Mouse (Mus musculus) heart, embryonic 14.5 days (tissue): ENCODE results near the gene Cox6b1. TPM values are rescaled to one million over a fixed set of nuclear protein-coding genes. Genes with fewer than 3 reads are reported as not detected.

ENCODE experiments used
- ATAC-seq: fragments of 200-750 bp; cut with Nextera tagmentation; 2 replicates; pipeline ENCODE4 v1.8.0; 2017; ENCODE audit warnings: low read depth, moderate TSS enrichment; ENCODE audit not compliant: insufficient number of reproducible peaks, insufficient read depth, low FRiP score
- H3K27ac ChIP-seq, 2 experiments: fragments of 200-500 bp in 1 of 2; fragments of 300-500 bp in 1 of 2; sonication (generic) in 1 of 2; replicated peaks in 1 of 2; 2 replicates each; pipeline ENCODE4 v1.5.1; 2012 to 2014; ENCODE audit warnings: low read depth in 2 of 2, low read length in 2 of 2, control low read depth in 1 of 2, mild to moderate bottlenecking in 1 of 2, mixed read lengths in 1 of 2; ENCODE audit not compliant: control insufficient read depth in 1 of 2, insufficient read depth in 1 of 2
- H3K27me3 ChIP-seq: fragments of 300-500 bp; sonication (generic); 2 replicates; pipeline ENCODE4 v1.6.1; 2014; ENCODE audit warnings: mild to moderate bottlenecking, low read length, control low read depth; ENCODE audit not compliant: control insufficient read depth, insufficient read depth
- H3K36me3 ChIP-seq: fragments of 300-500 bp; sonication (generic); 2 replicates; pipeline ENCODE4 v1.6.1; 2014; ENCODE audit warnings: mild to moderate bottlenecking, control low read depth, low read length, mixed read lengths; ENCODE audit not compliant: control insufficient read depth, insufficient read depth
- H3K4me1 ChIP-seq, 2 experiments: fragments of 200-500 bp in 1 of 2; fragments of 300-500 bp in 1 of 2; sonication (generic) in 1 of 2; 2 replicates each; pipeline ENCODE4 v1.6.1; 2012 to 2014; ENCODE audit warnings: low read length in 2 of 2, control low read depth in 1 of 2, mixed read lengths in 1 of 2; ENCODE audit not compliant: control insufficient read depth in 2 of 2, insufficient read depth in 2 of 2
- H3K4me2 ChIP-seq: fragments of 300-500 bp; sonication (generic); 2 replicates; pipeline ENCODE4 v1.6.1; 2014; ENCODE audit warnings: mild to moderate bottlenecking, low read length
- H3K4me3 ChIP-seq, 2 experiments: fragments of 200-500 bp in 1 of 2; fragments of 300-500 bp in 1 of 2; sonication (generic) in 1 of 2; 2 replicates each; pipeline ENCODE4 v1.5.1; 2012 to 2014; ENCODE audit warnings: low read length in 2 of 2, mild to moderate bottlenecking in 2 of 2, control low read depth in 1 of 2, low read depth in 1 of 2, moderate library complexity in 1 of 2; ENCODE audit not compliant: control insufficient read depth in 1 of 2, insufficient read depth in 1 of 2
- H3K9ac ChIP-seq: fragments of 300-500 bp; sonication (generic); 2 replicates; pipeline ENCODE4 v1.6.1; 2014; ENCODE audit warnings: mild to moderate bottlenecking, low read length
- H3K9me3 ChIP-seq: fragments of 300-500 bp; sonication (generic); 2 replicates; pipeline ENCODE4 v1.6.1; 2016; ENCODE audit warnings: low read length, control low read depth; ENCODE audit not compliant: control insufficient read depth
- WGBS: fragments of 180-500 bp; shearing (Covaris S2); extraction: QIAGEN DNeasy Blood & Tissue Kit; methylation state at CpG from one replicate; pipeline ENCODE4 v1.1.7; 2014; 5-methylcytosine and 5-hydroxymethylcytosine counted together
- polyA plus RNA-seq: library from polyadenylated mRNA; unstranded; fragments of >200 nt; fragmentation: Nextera tagmentation; extraction: Ambion mirVana; gene quantifications from 2 replicates; pipeline ENCODE4 v1.2.1, GENCODE M21; 2014

Cox6b1 gene
- polyA plus RNA-seq, 1 experiment from 2014 or later: 2,589 TPM

DNA sequence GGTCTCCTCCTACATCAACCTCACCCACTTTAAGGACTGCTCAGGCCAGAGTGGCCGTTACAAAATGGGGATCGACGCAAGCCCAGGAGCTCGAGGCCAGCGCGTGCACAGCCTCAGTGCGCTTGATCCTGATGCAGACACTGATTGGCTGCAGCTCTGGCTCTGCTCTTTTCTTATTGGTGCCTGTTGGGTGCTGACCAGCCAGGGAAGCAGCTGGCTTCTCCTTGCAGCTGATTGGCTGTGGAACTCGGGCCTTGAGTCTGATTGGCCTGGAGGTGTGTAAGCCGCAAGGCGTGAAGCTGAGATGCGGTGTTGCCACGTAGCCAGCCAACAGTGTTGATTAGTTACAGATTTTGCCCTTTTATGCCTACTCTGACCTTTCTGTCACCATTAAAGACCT lies 27.2 kb downstream of the Cox6b1 start, which contains the start of gene Zbtb32:
TSS of gene Zbtb32 (minus strand) at position 124 of the 400 bp plus-strand sequence.
- Histone ChIP-seq H3K4me2 (peak within 1 kb of the TSS; percentile 42), H3K27ac (no peak within 1 kb of the TSS; a peak in 1 of 4 replicates), H3K4me1 (peaks cover 9 to 11% of the 10 kb centered on the region in 2 experiments), H3K36me3 (no peaks in the 10 kb centered on the region), H3K9ac (no peak within 1 kb of the TSS), H3K27me3 (peaks cover 5% of the 10 kb centered on the region), H3K9me3 (no peaks in the 10 kb centered on the region), H3K4me3 (no peak within 1 kb of the TSS)
- WGBS: 92% methylated on average over 12 of the region's 12 CpGs
- no peak for ATAC-seq

DNA sequence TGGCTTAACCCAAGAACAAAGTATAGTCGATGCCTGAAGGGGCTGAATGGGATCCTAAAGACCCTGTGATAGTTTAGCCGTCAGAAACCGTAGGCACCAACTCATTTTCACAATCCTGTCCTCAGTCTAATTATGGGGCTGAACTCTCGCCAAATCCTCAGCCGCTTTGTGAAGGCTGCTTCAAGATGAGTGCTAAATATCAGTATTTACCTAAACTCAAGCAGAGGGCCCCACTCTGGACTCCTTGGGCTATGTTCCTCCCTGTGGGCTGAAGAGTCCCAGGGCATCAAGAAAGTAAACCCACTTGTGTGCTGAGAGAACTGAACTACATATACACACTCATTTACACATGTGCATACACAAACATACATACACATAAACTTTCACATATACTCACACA lies 29.1 kb downstream of the Cox6b1 start:
- no peak overlapping the region for H3K9ac ChIP-seq
- WGBS: 76% methylated on average over 5 of the region's 5 CpGs
- no peaks in the 10 kb centered on the region for H3K36me3 ChIP-seq
- ATAC-seq: no peak
- no peak overlapping the region for H3K27ac ChIP-seq
- H3K4me3 ChIP-seq: no peak overlapping the region
- peaks cover 7 to 11% of the 10 kb centered on the region in 2 experiments for H3K4me1 ChIP-seq
- peaks cover 5% of the 10 kb centered on the region for H3K27me3 ChIP-seq
- H3K9me3 ChIP-seq: no peaks in the 10 kb centered on the region
- H3K4me2 ChIP-seq: no peak overlapping the region

DNA sequence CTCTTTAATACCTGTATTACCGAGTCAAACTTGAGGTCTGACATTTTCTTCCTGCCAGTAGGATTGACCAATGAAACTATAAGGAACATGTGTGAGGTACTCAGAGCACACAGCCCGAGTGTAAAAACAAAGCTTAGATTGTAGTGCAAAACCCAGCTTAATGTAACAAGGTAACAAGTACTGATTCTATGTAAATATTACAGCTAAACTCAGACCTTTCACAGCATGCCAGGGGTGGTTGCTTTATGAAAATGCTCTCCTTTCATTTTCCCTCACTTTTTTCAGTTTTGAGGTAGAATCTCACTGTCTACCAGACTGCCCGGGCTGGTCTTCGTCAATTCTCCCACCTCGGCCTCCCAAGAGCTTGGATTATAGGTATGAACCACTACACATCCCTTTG lies 29.9 kb downstream of the Cox6b1 start:
- Histone ChIP-seq H3K4me2 (no peak overlapping the region), H3K9ac (no peak overlapping the region), H3K27ac (no peak overlapping the region), H3K36me3 (no peaks in the 10 kb centered on the region), H3K27me3 (peaks cover 5% of the 10 kb centered on the region), H3K9me3 (no peaks in the 10 kb centered on the region), H3K4me1 (peaks cover 7 to 11% of the 10 kb centered on the region in 2 experiments), H3K4me3 (no peak overlapping the region)
- ATAC-seq: no peak
- WGBS: 69% methylated on average over 5 of the region's 5 CpGs

DNA sequence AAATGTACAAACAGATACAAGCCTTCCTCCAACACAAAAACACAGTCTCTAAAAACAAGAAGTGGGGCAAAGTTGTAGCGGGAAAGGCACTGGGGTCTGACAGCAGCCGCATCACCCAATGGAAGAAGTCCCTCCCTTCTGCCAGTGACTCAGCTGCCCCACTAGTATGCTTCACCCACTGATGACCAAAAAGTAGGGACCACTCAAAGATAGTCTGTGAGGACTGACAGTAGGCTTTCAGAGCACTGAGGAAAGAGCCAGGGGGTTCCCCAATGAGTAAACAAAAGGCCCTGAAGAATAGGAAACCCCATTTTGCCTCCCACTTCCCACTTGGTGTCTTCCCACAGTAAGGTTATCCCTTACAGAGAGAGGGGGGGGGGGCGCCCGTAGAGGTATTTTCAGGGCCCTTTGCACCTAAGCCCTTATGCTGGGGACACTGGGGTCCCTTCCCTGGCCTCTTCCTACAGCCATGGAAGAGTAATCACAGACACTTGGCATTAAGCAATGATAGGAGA lies 31.4 kb downstream of the Cox6b1 start:
- no peak overlapping the region for H3K27ac ChIP-seq
- H3K27me3 ChIP-seq: peaks cover 5% of the 10 kb centered on the region
- no peak for ATAC-seq
- 58% methylated on average over 4 of the region's 4 CpGs for WGBS
- no peak overlapping the region for H3K9ac ChIP-seq
- peaks cover 0 to 6% of the 10 kb centered on the region in 2 experiments; a peak in 3 of 4 replicates for H3K4me1 ChIP-seq
- no peak overlapping the region for H3K4me3 ChIP-seq
- no peak overlapping the region for H3K4me2 ChIP-seq
- H3K36me3 ChIP-seq: no peaks in the 10 kb centered on the region
- no peaks in the 10 kb centered on the region for H3K9me3 ChIP-seq

DNA sequence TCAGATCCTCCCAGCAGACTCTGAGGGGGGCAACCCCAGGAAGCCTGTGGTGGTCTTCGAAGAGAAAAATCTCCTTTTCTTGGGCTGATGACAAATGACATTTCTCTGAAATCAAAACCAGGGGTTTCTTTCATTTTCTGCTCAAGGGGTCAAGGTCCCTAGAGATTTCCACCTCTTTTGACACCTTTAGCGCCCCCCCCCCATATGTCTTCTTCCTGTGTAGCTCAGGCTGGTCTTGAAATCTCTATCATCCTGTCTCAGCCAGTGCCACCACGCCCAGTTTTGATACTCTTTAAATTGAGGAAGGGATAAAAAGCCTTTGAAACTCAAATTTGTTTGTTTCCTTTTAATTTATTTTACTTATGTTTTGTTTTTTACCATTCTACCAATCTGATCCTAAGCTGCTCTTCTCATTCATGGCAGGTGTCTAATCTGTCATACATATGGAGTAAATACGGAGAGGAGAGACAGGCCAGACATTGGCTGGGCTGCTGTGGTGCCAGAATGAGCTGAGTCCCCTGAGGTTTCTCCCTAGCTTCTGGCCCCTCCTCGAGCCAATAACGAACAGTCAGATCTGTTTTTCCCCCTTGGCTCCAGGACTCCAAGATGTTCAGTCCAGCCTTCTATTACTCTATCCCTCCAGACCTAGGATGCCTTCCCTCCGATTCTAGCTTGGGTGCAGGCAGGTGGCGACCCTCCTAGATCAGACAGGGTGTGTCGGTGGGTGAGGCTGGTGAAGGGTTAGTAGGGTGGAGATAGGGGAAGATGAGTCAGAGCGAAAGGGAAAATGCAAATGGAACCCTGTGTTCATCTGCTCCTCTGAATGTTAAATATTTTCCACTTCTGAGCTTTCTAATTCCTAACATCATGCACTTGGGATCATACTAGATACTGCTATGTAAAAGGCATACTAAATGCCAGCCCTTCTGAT lies 32.1 kb downstream of the Cox6b1 start:
- Histone ChIP-seq H3K27ac (no peak overlapping the region), H3K27me3 (peaks cover 5% of the 10 kb centered on the region), H3K4me3 (no peak overlapping the region), H3K36me3 (no peaks in the 10 kb centered on the region), H3K9ac (no peak overlapping the region), H3K9me3 (no peaks in the 10 kb centered on the region), H3K4me1 (peaks cover 0 to 6% of the 10 kb centered on the region in 2 experiments; a peak in 1 of 4 replicates), H3K4me2 (no peak overlapping the region)
- WGBS: 68% methylated on average over 10 of the region's 10 CpGs
- ATAC-seq: no peak

DNA sequence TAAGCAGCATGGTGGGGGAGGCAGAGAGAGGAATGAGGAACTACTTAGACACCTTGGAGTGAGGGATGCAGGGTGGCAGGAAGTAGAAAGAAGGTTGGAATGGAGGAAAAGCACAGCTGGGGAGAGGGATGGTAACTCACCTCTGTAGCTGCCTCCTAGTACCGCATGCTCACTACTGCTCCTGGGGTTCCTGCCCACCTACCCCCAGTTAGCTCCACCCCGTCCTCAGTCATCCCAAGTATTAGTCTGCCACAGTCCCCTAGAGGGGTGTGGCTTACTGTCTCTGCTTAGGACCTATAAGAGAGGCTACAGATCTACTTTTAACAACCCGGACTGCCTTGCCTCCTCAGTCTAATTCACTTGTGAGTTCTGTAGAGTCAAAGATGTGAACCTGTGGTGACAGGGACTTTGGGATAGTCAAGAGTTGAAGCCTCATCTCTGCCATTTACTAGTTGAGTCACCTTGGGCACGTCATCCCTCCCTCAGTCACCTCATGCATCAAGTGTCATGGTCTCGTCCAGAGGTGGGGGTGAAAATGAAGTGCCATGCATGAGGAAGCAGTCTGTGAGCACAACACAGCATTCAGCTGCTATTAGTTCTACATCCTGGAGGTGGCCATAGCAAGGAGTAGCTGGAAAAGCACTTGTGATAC lies 33.1 kb downstream of the Cox6b1 start:
- no peak overlapping the region for H3K4me2 ChIP-seq
- 45% methylated on average over 5 of the region's 5 CpGs for WGBS
- H3K9me3 ChIP-seq: no peaks in the 10 kb centered on the region
- H3K9ac ChIP-seq: no peak overlapping the region
- H3K27ac ChIP-seq: no peak overlapping the region
- H3K4me1 ChIP-seq: peaks cover 0 to 6% of the 10 kb centered on the region in 2 experiments; a peak in 1 of 4 replicates
- no peak for ATAC-seq
- no peak overlapping the region for H3K4me3 ChIP-seq
- peaks cover 5% of the 10 kb centered on the region for H3K27me3 ChIP-seq
- no peaks in the 10 kb centered on the region for H3K36me3 ChIP-seq

DNA sequence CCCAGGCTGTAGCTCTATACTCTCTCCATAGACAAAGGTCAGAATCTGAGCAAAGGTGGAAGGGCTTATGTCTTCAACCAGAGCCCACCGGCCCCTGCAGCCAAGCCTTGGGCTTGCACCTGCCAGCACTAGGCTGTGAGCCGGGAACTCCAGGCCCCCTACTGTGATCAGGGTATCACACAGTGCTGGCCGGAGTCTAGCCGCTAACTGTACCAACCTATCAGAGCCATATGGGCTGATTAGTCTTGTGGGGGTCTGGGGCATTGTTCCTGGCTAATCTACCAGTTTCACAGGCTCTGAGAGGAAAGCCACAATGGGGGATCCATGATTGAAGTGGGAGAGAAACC lies 34.4 kb downstream of the Cox6b1 start:
- Histone ChIP-seq H3K27ac (no peak overlapping the region), H3K4me1 (peaks cover 3 to 15% of the 10 kb centered on the region in 2 experiments; a peak in 3 of 4 replicates), H3K9ac (no peak overlapping the region), H3K27me3 (peaks cover 5% of the 10 kb centered on the region), H3K4me2 (no peak overlapping the region), H3K36me3 (peaks cover 2% of the 10 kb centered on the region), H3K4me3 (no peak overlapping the region), H3K9me3 (no peaks in the 10 kb centered on the region)
- WGBS: 52% methylated on average over 4 of the region's 4 CpGs
- ATAC-seq: no peak
